Mouse (Mus musculus) brain, embryonic 14.5 days (tissue): Measurements from ENCODE around the gene Lix1.

Experiments
- CTCF ChIP-seq: fragments of 200-500 bp; IDR thresholded peaks from 2 replicates; pipeline ENCODE4 v1.5.1; 2012; ENCODE audit warnings: inconsistent platforms, mild to moderate bottlenecking, moderate library complexity, borderline replicate concordance; ENCODE audit not compliant: insufficient read depth, insufficient read length; ENCODE audit errors: extremely low read depth
- POLR2A ChIP-seq: fragments of 200-500 bp; IDR thresholded peaks from 2 replicates; pipeline ENCODE4 v1.6.1; 2012; ENCODE audit warnings: mild to moderate bottlenecking, inconsistent platforms, borderline replicate concordance; ENCODE audit not compliant: poor library complexity, insufficient read depth, insufficient read length, severe bottlenecking; ENCODE audit errors: extremely low read depth

- TF ChIP-seq CTCF, result no peak
- TF ChIP-seq POLR2A, result no peak
Observed at GRCm38 (mm10) chr17:17425308-17425813, 22.9 kb downstream of the Lix1 start.
